Mouse (Mus musculus) liver, embryonic 16.5 days (tissue): Measurements from ENCODE around the gene Hc. TPM values are rescaled to one million over a fixed set of nuclear protein-coding genes. Genes with fewer than 3 reads are reported as not detected.

Experiments
- ATAC-seq: fragments of 200-750 bp; cut with Nextera tagmentation; 2 replicates; pipeline ENCODE4 v1.8.0; 2017; ENCODE audit warnings: low read depth, mild to moderate bottlenecking, moderate number of reproducible peaks, moderate library complexity
- H3K27ac ChIP-seq: fragments of 300-500 bp; sonication (generic); 2 replicates; pipeline ENCODE4 v1.5.1; 2014; ENCODE audit warnings: mild to moderate bottlenecking, low read length
- H3K27me3 ChIP-seq: fragments of 300-500 bp; sonication (generic); 2 replicates; pipeline ENCODE4 v1.6.1; 2014; ENCODE audit warnings: low read depth, low read length, mixed read lengths; ENCODE audit not compliant: control insufficient read depth, insufficient read depth
- H3K36me3 ChIP-seq: fragments of 300-500 bp; sonication (generic); 2 replicates; pipeline ENCODE4 v1.6.1; 2014; ENCODE audit warnings: mild to moderate bottlenecking; ENCODE audit not compliant: control insufficient read depth, insufficient read depth
- H3K4me1 ChIP-seq: fragments of 300-500 bp; sonication (generic); 2 replicates; pipeline ENCODE4 v1.6.1; 2014; ENCODE audit warnings: low read depth, low read length, mixed read lengths; ENCODE audit not compliant: control insufficient read depth
- H3K4me2 ChIP-seq: fragments of 300-500 bp; sonication (generic); 2 replicates; pipeline ENCODE4 v1.6.1; 2014; ENCODE audit warnings: low read depth, low read length, mixed read lengths
- H3K4me3 ChIP-seq: fragments of 300-500 bp; sonication (generic); 2 replicates; pipeline ENCODE4 v1.5.1; 2014; ENCODE audit warnings: low read depth, mild to moderate bottlenecking, low read length
- H3K9ac ChIP-seq: fragments of 300-500 bp; sonication (generic); 2 replicates; pipeline ENCODE4 v1.6.1; 2014; ENCODE audit warnings: low read depth, low read length
- H3K9me3 ChIP-seq: fragments of 300-500 bp; sonication (generic); replicated peaks from 2 replicates; pipeline ENCODE4 v1.6.1; 2016; ENCODE audit warnings: low read length; ENCODE audit not compliant: control insufficient read depth
- WGBS: fragments of 180-500 bp; shearing (Covaris S2); extraction: QIAGEN DNeasy Blood & Tissue Kit; methylation state at CpG from one replicate; pipeline ENCODE4 v1.1.7; 2014; ENCODE audit not compliant: insufficient replicate concordance; 5-methylcytosine and 5-hydroxymethylcytosine counted together
- polyA plus RNA-seq: library from polyadenylated mRNA; unstranded; fragments of >200 nt; fragmentation: Nextera tagmentation; extraction: Ambion mirVana; gene quantifications from 2 replicates; pipeline ENCODE4 v1.2.1, GENCODE M21; 2015

The Hc gene
- polyA plus RNA-seq, 1 experiment from 2014 or later: 72.4 TPM

DNA sequence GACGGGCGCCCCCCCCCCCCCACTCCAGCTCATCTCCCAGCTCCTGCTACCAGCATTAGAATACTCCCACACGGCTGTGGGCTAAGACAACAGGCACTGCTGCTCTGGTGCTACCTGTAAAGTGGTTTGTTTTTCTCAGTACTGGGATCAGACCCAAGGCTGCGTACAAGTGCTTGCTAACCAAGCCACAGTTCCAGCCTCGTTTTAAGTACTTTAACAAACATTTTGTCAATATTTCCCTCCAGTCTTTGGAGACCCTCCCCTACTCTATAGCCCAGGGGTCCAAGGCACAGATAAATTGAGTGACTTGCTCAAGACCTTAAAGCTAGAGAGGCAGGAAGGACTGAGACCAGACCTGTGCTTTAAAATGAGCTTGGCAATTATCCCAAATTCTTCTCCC lies 100.8 kb downstream of the Hc start:
- Histone ChIP-seq H3K4me2 (no peak overlapping the region), H3K9me3 (no peaks in the 10 kb centered on the region), H3K27me3 (peaks cover 6% of the 10 kb centered on the region; the same call in 1 of the 2 replicates), H3K36me3 (no peaks in the 10 kb centered on the region), H3K9ac (no peak overlapping the region), H3K4me3 (no peak overlapping the region), H3K4me1 (peaks cover 2% of the 10 kb centered on the region), H3K27ac (no peak overlapping the region)
- ATAC-seq: no peak
- 53% methylated on average over 5 of the region's 5 CpGs for WGBS

DNA sequence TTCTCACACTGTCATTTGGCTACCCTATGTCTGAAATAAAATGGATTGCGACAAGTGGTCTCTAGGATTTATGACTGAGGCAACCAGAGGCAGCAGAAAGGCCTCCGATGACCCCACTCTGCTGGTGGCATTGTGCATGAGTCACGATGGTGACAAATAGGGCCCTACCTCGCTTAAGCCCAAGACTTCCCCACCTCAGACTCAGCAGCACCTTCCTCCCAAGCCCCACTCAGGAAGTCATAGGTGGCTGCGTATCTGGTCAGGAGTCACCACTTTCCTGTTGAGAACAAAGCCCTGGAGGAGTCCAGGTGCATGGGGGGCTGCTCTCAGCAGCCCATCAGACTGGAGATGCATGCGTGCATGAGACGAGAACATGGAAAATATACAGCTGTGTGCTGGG lies 102.7 kb downstream of the Hc start:
- peaks cover 6% of the 10 kb centered on the region; the same call in 1 of the 2 replicates for H3K27me3 ChIP-seq
- H3K9ac ChIP-seq: no peak overlapping the region
- 46% methylated on average over 7 of the region's 7 CpGs for WGBS
- no peak overlapping the region for H3K4me2 ChIP-seq
- no peak overlapping the region for H3K4me3 ChIP-seq
- no peaks in the 10 kb centered on the region for H3K4me1 ChIP-seq
- H3K36me3 ChIP-seq: no peaks in the 10 kb centered on the region
- ATAC-seq: no peak
- no peaks in the 10 kb centered on the region for H3K9me3 ChIP-seq
- H3K27ac ChIP-seq: no peak overlapping the region

DNA sequence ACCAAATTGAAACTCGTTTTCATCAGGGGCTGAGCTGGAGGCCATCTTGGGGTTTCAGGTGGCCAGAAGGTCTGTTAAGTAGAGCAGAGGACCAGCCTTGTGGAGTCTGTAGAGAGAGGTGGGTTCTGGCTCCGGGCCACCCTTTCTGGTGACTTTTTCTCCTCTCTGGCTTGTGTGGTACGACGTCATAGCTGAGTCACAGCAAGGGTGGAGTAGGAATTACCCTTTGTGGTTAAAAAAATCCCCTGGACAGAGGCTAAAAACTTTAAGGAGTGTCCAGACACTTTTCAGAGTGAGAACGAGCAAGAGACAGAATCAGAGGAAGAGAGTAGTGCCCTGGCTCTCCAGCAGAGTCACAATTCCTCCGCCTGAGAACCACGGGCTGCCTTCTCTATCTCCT lies 103.2 kb downstream of the Hc start:
- H3K36me3 ChIP-seq: no peaks in the 10 kb centered on the region
- H3K9me3 ChIP-seq: no peaks in the 10 kb centered on the region
- 45% methylated on average over 7 of the region's 7 CpGs for WGBS
- H3K27ac ChIP-seq: no peak overlapping the region
- peaks cover 6% of the 10 kb centered on the region; the same call in 1 of the 2 replicates for H3K27me3 ChIP-seq
- no peaks in the 10 kb centered on the region for H3K4me1 ChIP-seq
- H3K9ac ChIP-seq: no peak overlapping the region
- no peak overlapping the region for H3K4me2 ChIP-seq
- H3K4me3 ChIP-seq: no peak overlapping the region
- no peak for ATAC-seq

DNA sequence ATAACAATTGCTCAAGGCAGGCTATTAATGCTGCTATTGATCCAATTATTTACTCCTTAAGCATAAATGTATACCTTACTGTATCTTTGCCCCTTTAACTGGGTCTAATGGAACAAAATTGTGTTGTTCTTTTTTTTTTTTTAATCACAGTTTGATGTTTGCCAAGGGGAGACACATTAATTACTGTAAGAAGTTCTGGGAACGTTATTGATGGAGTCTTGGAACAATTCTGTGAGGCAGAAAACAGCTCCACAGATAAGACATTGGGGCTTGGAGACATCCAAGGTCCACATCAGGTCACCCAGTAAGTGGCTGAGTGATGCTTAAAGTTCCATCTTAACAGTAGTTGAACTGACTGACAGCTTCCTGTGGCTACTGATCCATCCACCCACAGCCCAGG lies 103.8 kb downstream of the Hc start:
- WGBS: 63% methylated on average over 1 of the region's 1 CpGs
- Histone ChIP-seq H3K27me3 (peaks cover 6% of the 10 kb centered on the region; the same call in 1 of the 2 replicates), H3K4me3 (no peak overlapping the region), H3K36me3 (no peaks in the 10 kb centered on the region), H3K9me3 (no peaks in the 10 kb centered on the region), H3K4me1 (no peaks in the 10 kb centered on the region), H3K27ac (no peak overlapping the region), H3K4me2 (no peak overlapping the region), H3K9ac (no peak overlapping the region)
- no peak for ATAC-seq

DNA sequence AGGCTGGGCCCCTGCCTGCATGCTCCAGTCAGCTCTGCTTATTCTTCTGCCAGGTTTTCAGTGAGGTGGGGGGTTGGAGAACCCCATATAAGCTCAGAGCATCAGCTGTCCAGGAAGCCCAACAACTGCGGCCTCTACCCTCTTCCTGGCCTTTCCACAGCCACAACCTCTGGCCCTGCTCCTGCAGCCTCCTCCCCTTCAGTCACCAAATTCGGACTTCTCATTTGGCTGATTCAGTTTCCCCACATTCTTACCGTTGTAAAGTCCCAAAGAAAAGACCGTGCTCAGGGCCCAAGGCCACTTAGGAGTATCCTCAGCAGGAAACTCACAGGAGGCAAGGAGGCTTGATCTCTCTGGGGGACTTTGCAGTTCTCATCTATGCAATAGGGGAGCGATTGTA lies 104.3 kb downstream of the Hc start:
- 36% methylated on average over 5 of the region's 5 CpGs for WGBS
- H3K9ac ChIP-seq: no peak overlapping the region
- peaks cover 6% of the 10 kb centered on the region; the same call in 1 of the 2 replicates for H3K27me3 ChIP-seq
- H3K9me3 ChIP-seq: no peaks in the 10 kb centered on the region
- H3K4me2 ChIP-seq: no peak overlapping the region
- no peak for ATAC-seq
- no peaks in the 10 kb centered on the region for H3K4me1 ChIP-seq
- H3K4me3 ChIP-seq: no peak overlapping the region
- no peak overlapping the region for H3K27ac ChIP-seq
- no peaks in the 10 kb centered on the region for H3K36me3 ChIP-seq

DNA sequence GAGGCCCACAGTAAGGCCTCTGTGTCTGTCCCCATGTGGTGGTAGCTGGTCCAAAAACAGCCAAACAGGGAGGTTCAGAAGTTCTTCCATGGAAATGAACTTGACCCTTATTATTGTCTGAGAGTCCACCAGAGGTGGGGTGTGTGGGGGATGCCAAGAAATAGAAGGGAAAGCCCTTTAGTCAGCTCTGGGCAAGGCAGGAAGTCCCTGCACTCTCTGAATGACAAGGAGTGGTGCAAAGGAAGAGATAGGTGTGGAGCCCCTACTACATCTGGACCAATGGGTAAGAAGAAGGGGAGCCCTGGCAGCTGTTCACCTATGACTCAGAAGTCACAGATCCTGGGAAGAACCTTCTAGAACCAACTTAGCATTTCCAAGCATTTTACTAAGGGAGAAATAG lies 106.9 kb downstream of the Hc start:
- H3K4me1 ChIP-seq: no peaks in the 10 kb centered on the region
- no peaks in the 10 kb centered on the region for H3K9me3 ChIP-seq
- no peak overlapping the region for H3K9ac ChIP-seq
- no peak for ATAC-seq
- no peaks in the 10 kb centered on the region for H3K27me3 ChIP-seq
- H3K27ac ChIP-seq: no peak overlapping the region
- no peak overlapping the region for H3K4me2 ChIP-seq
- no peak overlapping the region for H3K4me3 ChIP-seq
- H3K36me3 ChIP-seq: no peaks in the 10 kb centered on the region

DNA sequence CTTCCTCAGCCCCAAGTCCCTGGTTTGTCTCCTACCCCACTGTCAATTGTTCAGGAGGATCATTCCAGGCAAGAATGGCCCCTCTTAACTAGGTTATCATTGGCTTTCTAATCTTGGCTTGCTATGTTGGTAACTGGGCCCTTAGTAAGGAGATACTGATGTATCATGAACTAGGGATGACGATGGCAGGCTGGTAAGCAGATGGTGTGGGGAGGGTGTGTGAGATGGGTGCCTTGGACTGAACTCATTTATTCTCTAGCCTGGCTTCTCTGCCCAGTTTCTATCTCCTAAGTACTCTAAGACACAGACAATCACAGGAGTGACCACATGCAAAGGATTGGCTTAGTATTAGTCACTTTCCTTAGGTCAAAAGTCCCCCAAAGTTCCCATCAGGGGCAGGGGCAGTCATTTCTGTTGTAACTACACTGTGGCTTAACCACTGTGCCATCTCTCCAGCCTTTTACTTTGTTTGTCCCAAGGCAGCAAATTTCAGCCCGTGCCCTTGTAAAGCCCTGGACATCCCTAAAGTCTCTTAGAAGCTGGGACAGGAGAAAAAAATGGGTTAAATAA lies 107.6 kb downstream of the Hc start:
- H3K36me3 ChIP-seq: no peaks in the 10 kb centered on the region
- H3K27me3 ChIP-seq: no peaks in the 10 kb centered on the region
- no peak for ATAC-seq
- H3K4me3 ChIP-seq: no peak overlapping the region
- H3K4me2 ChIP-seq: no peak overlapping the region
- no peak overlapping the region for H3K27ac ChIP-seq
- H3K9me3 ChIP-seq: no peaks in the 10 kb centered on the region
- H3K9ac ChIP-seq: no peak overlapping the region
- no peaks in the 10 kb centered on the region for H3K4me1 ChIP-seq
- 50% methylated on average over 2 of the region's 2 CpGs for WGBS

DNA sequence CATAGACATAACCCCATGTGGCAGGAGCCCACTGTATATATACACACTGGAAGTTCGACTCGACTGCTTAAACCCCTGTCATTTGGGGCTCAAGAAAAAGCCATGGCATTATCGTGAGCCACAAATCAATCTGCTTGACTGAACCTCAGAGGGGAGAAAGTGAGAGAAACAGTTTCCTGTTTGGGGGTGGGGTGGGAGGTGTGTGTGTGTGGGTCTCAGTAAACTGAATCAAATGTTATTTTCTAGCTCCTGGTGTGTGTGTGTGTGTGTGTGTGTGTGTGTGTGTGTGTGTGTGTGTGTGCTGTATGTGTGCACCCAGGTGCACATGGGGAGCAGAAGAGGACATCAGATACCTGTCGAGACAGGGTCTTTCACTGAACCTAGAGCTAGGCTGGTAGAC lies 108.2 kb downstream of the Hc start:
- H3K36me3 ChIP-seq: no peaks in the 10 kb centered on the region
- no peak overlapping the region for H3K4me3 ChIP-seq
- H3K9ac ChIP-seq: no peak overlapping the region
- H3K27me3 ChIP-seq: no peaks in the 10 kb centered on the region
- no peaks in the 10 kb centered on the region for H3K4me1 ChIP-seq
- WGBS: 34% methylated on average over 4 of the region's 4 CpGs
- H3K4me2 ChIP-seq: no peak overlapping the region
- ATAC-seq: no peak
- H3K27ac ChIP-seq: no peak overlapping the region
- H3K9me3 ChIP-seq: no peaks in the 10 kb centered on the region

DNA sequence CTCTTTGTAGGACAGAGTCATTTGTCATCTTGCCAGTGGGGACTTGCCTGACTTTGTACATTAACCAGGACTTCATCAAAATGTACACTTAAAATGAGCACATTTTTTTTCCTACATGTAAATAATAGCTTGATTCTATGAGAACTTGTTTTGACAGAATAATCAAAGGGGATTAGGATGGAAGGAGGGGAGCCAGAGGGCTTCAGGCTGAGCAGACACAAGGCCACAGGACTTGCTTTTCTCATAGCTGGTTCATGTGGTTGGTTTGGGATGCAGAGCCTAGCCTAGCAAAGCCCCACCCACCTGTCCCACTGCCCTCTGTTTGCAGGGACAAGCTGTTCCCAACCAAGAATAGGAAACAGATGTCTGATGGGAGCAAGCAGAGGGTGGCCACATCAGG lies 109.8 kb downstream of the Hc start:
- Histone ChIP-seq H3K27me3 (no peaks in the 10 kb centered on the region), H3K4me2 (no peak overlapping the region), H3K9ac (no peak overlapping the region), H3K9me3 (no peaks in the 10 kb centered on the region), H3K36me3 (no peaks in the 10 kb centered on the region), H3K27ac (no peak overlapping the region), H3K4me1 (no peaks in the 10 kb centered on the region), H3K4me3 (no peak overlapping the region)
- no peak for ATAC-seq
